Mouse (Mus musculus): ENCODE results near the gene Kirrel3. TPM values are rescaled to one million over a fixed set of nuclear protein-coding genes. Genes with fewer than 3 reads are reported as not detected.

The Kirrel3 gene
- total RNA-seq, 1 experiment from 2014 or later, result not detected

GRCm38 (mm10) chr9:34861775-34862174 is 376.1 kb downstream of the Kirrel3 start:
- ATAC-seq (replicated peaks; ENCODE audit: low read depth, poor library complexity, severe bottlenecking), result no peak

GRCm38 (mm10) chr9:34865606-34866005 is 379.9 kb downstream of the Kirrel3 start:
- no peak for ATAC-seq (replicated peaks; ENCODE audit: low read depth, poor library complexity, severe bottlenecking)

- ATAC-seq (replicated peaks; ENCODE audit: low read depth, poor library complexity, severe bottlenecking), result no peak
Measured at GRCm38 (mm10) chr9:34871316-34871966, 385.7 kb downstream of the Kirrel3 start.

- no peak for ATAC-seq (replicated peaks; ENCODE audit: low read depth, poor library complexity, severe bottlenecking)
Measured at GRCm38 (mm10) chr9:34875238-34875637, 389.5 kb downstream of the Kirrel3 start.

GRCm38 (mm10) chr9:34877186-34877585 is 391.5 kb downstream of the Kirrel3 start:
- ATAC-seq (replicated peaks; ENCODE audit: low read depth, poor library complexity, severe bottlenecking), result no peak

GRCm38 (mm10) chr9:34877799-34878198 is 392.1 kb downstream of the Kirrel3 start:
- no peak for ATAC-seq (replicated peaks; ENCODE audit: low read depth, poor library complexity, severe bottlenecking)

GRCm38 (mm10) chr9:34881750-34882149 is 396.1 kb downstream of the Kirrel3 start:
- ATAC-seq (replicated peaks; ENCODE audit: low read depth, poor library complexity, severe bottlenecking), result no peak

- no peak for ATAC-seq (replicated peaks; ENCODE audit: low read depth, poor library complexity, severe bottlenecking)
Measured at GRCm38 (mm10) chr9:34882211-34882610, 396.5 kb downstream of the Kirrel3 start.

GRCm38 (mm10) chr9:34883122-34883521 is 397.4 kb downstream of the Kirrel3 start:
- ATAC-seq (replicated peaks; ENCODE audit: low read depth, poor library complexity, severe bottlenecking), result no peak

- no peak for ATAC-seq (replicated peaks; ENCODE audit: low read depth, poor library complexity, severe bottlenecking)
Measured at GRCm38 (mm10) chr9:34884325-34884724, 398.6 kb downstream of the Kirrel3 start.

- ATAC-seq (replicated peaks; ENCODE audit: low read depth, poor library complexity, severe bottlenecking), result no peak
Measured at GRCm38 (mm10) chr9:34884942-34885341, 399.2 kb downstream of the Kirrel3 start.

- ATAC-seq (replicated peaks; ENCODE audit: low read depth, poor library complexity, severe bottlenecking), result no peak
Measured at GRCm38 (mm10) chr9:34886746-34887145, 401.1 kb downstream of the Kirrel3 start.

GRCm38 (mm10) chr9:34887196-34887595 is 401.5 kb downstream of the Kirrel3 start:
- ATAC-seq (replicated peaks; ENCODE audit: low read depth, poor library complexity, severe bottlenecking), result no peak

- no peak for ATAC-seq (replicated peaks; ENCODE audit: low read depth, poor library complexity, severe bottlenecking)
Measured at GRCm38 (mm10) chr9:34888298-34888697, 402.6 kb downstream of the Kirrel3 start.

- no peak for ATAC-seq (replicated peaks; ENCODE audit: low read depth, poor library complexity, severe bottlenecking)
Measured at GRCm38 (mm10) chr9:34901216-34901615, 415.5 kb downstream of the Kirrel3 start.

GRCm38 (mm10) chr9:34901888-34902287 is 416.2 kb downstream of the Kirrel3 start:
- no peak for ATAC-seq (replicated peaks; ENCODE audit: low read depth, poor library complexity, severe bottlenecking)

GRCm38 (mm10) chr9:34905164-34905563 is 419.5 kb downstream of the Kirrel3 start:
- ATAC-seq (replicated peaks; ENCODE audit: low read depth, poor library complexity, severe bottlenecking), result no peak

GRCm38 (mm10) chr9:34908040-34908439 is 422.3 kb downstream of the Kirrel3 start:
- ATAC-seq (replicated peaks; ENCODE audit: low read depth, poor library complexity, severe bottlenecking), result no peak

GRCm38 (mm10) chr9:34911838-34912237 is 426.1 kb downstream of the Kirrel3 start:
- ATAC-seq (replicated peaks; ENCODE audit: low read depth, poor library complexity, severe bottlenecking), result no peak

GRCm38 (mm10) chr9:34912273-34912972 is 426.7 kb downstream of the Kirrel3 start:
- no peak for ATAC-seq (replicated peaks; ENCODE audit: low read depth, poor library complexity, severe bottlenecking)

GRCm38 (mm10) chr9:34912996-34913395 is 427.3 kb downstream of the Kirrel3 start:
- ATAC-seq (replicated peaks; ENCODE audit: low read depth, poor library complexity, severe bottlenecking), result peak; percentile 56; the same call in 1 of the 2 replicates

- no peak for ATAC-seq (replicated peaks; ENCODE audit: low read depth, poor library complexity, severe bottlenecking)
Measured at GRCm38 (mm10) chr9:34918976-34919375, 433.3 kb downstream of the Kirrel3 start.
